Mouse (Mus musculus) intestine, postnatal 0 days (tissue): ENCODE results near the gene Snapc5. TPM values are rescaled to one million over a fixed set of nuclear protein-coding genes. Genes with fewer than 3 reads are reported as not detected.

Experiments
- ATAC-seq: fragments of 200-750 bp; cut with Nextera tagmentation; 2 replicates; pipeline ENCODE4 v1.8.0; 2017; ENCODE audit warnings: mild to moderate bottlenecking, moderate TSS enrichment, moderate library complexity
- H3K27ac ChIP-seq: fragments of 300-500 bp; sonication (generic); 2 replicates; pipeline ENCODE4 v1.5.1; 2014; ENCODE audit warnings: mild to moderate bottlenecking, low read depth, low read length, moderate library complexity
- H3K27me3 ChIP-seq: fragments of 300-500 bp; sonication (generic); replicated peaks from 2 replicates; pipeline ENCODE4 v1.6.1; 2014; ENCODE audit warnings: low read length, mixed read lengths; ENCODE audit not compliant: control insufficient read depth, insufficient read depth
- H3K36me3 ChIP-seq: fragments of 300-500 bp; sonication (generic); 2 replicates; pipeline ENCODE4 v1.6.1; 2014; ENCODE audit warnings: mild to moderate bottlenecking, moderate library complexity; ENCODE audit not compliant: control insufficient read depth, insufficient read depth
- H3K4me1 ChIP-seq: fragments of 300-500 bp; sonication (generic); replicated peaks from 2 replicates; pipeline ENCODE4 v1.6.1; 2014; ENCODE audit warnings: antibody characterized with exemption, low read length, mixed read lengths; ENCODE audit not compliant: control insufficient read depth, insufficient read depth
- H3K4me2 ChIP-seq: fragments of 300-500 bp; sonication (generic); replicated peaks from 2 replicates; pipeline ENCODE4 v1.6.1; 2014; ENCODE audit warnings: low read depth, mild to moderate bottlenecking, moderate library complexity
- H3K4me3 ChIP-seq: fragments of 300-500 bp; sonication (generic); 2 replicates; pipeline ENCODE4 v1.5.1; 2014; ENCODE audit warnings: low read depth, low read length
- H3K9ac ChIP-seq: fragments of 300-500 bp; sonication (generic); 2 replicates; pipeline ENCODE4 v1.6.1; 2014; ENCODE audit warnings: mild to moderate bottlenecking, low read depth, low read length
- H3K9me3 ChIP-seq: fragments of 300-500 bp; sonication (generic); 2 replicates; pipeline ENCODE4 v1.6.1; 2016; ENCODE audit warnings: mixed run types; ENCODE audit not compliant: control insufficient read depth
- CTCF ChIP-seq: sonication (generic); IDR thresholded peaks from 2 replicates; pipeline ENCODE4 v1.5.1; 2016; ENCODE audit warnings: low read depth, mild to moderate bottlenecking, control low read depth, antibody characterized with exemption, moderate library complexity
- WGBS: fragments of 180-500 bp; shearing (Covaris S2); extraction: QIAGEN DNeasy Blood & Tissue Kit; methylation state at CpG from one replicate; pipeline ENCODE4 v1.1.7; 2014; 5-methylcytosine and 5-hydroxymethylcytosine counted together
- polyA plus RNA-seq: library from polyadenylated mRNA; unstranded; fragments of >200 nt; fragmentation: Nextera tagmentation; extraction: Ambion mirVana; gene quantifications from 2 replicates; pipeline ENCODE4 v1.2.1, GENCODE M21; 2015

Gene Snapc5
- polyA plus RNA-seq, 1 experiment from 2014 or later: 32.9 TPM

GRCm38 (mm10) chr9:64207509-64208084, 28.5 kb downstream of the Snapc5 start:
- WGBS: 65% methylated on average over 3 of the region's 3 CpGs
- no peaks in the 10 kb centered on the region for H3K27me3 ChIP-seq
- no peak overlapping the region for H3K4me3 ChIP-seq
- H3K27ac ChIP-seq: no peak overlapping the region
- no peak overlapping the region for H3K9ac ChIP-seq
- no peaks in the 10 kb centered on the region for H3K9me3 ChIP-seq
- no peak for TF ChIP-seq CTCF
- H3K4me1 ChIP-seq: no peaks in the 10 kb centered on the region
- peaks cover 51% of the 10 kb centered on the region for H3K36me3 ChIP-seq
- H3K4me2 ChIP-seq: no peak overlapping the region
- ATAC-seq: no peak

- 63% methylated on average over 17 of the region's 17 CpGs for WGBS
- no peak for TF ChIP-seq CTCF
- no peak overlapping the region for H3K4me3 ChIP-seq
- H3K9ac ChIP-seq: no peak overlapping the region
- H3K4me1 ChIP-seq: no peaks in the 10 kb centered on the region
- H3K4me2 ChIP-seq: no peak overlapping the region
- no peaks in the 10 kb centered on the region for H3K9me3 ChIP-seq
- no peaks in the 10 kb centered on the region for H3K27me3 ChIP-seq
- H3K27ac ChIP-seq: 0 out of 2 replicates have a peak overlapping the region, but pooled peaks have one; percentile 2
- peak; percentile 63; the same call in 1 of the 2 replicates for ATAC-seq
- H3K36me3 ChIP-seq: peaks cover 33% of the 10 kb centered on the region
Observed at GRCm38 (mm10) chr9:64214452-64214851, 35.4 kb downstream of the Snapc5 start.

GRCm38 (mm10) chr9:64216090-64216489, 37.0 kb downstream of the Snapc5 start:
- 44% methylated on average over 4 of the region's 4 CpGs for WGBS
- Histone ChIP-seq H3K27me3 (no peaks in the 10 kb centered on the region), H3K4me2 (no peak overlapping the region), H3K9ac (no peak overlapping the region), H3K4me1 (no peaks in the 10 kb centered on the region), H3K4me3 (no peak overlapping the region), H3K36me3 (peaks cover 22% of the 10 kb centered on the region), H3K9me3 (no peaks in the 10 kb centered on the region), H3K27ac (peak overlapping the region; percentile 50; the same call in 1 of the 2 replicates)
- no peak for ATAC-seq
- TF ChIP-seq CTCF: no peak

- no peak overlapping the region for H3K9ac ChIP-seq
- no peaks in the 10 kb centered on the region for H3K9me3 ChIP-seq
- H3K4me3 ChIP-seq: no peak overlapping the region
- no peak overlapping the region for H3K27ac ChIP-seq
- no peaks in the 10 kb centered on the region for H3K27me3 ChIP-seq
- H3K36me3 ChIP-seq: peaks cover 16% of the 10 kb centered on the region
- TF ChIP-seq CTCF: no peak
- ATAC-seq: no peak
- H3K4me1 ChIP-seq: no peaks in the 10 kb centered on the region
- WGBS: 97% methylated on average over 2 of the region's 2 CpGs
- no peak overlapping the region for H3K4me2 ChIP-seq
Observed at GRCm38 (mm10) chr9:64216641-64217040, 37.6 kb downstream of the Snapc5 start.

- TF ChIP-seq CTCF: no peak
- Histone ChIP-seq H3K9ac (no peak overlapping the region), H3K4me2 (no peak overlapping the region), H3K36me3 (0 out of 2 replicates have a peak, but pooled peaks cover 4% of the 10 kb centered on the region), H3K27ac (no peak overlapping the region), H3K27me3 (no peaks in the 10 kb centered on the region), H3K4me1 (no peaks in the 10 kb centered on the region), H3K4me3 (no peak overlapping the region), H3K9me3 (no peaks in the 10 kb centered on the region)
- no peak for ATAC-seq
Observed at GRCm38 (mm10) chr9:64217887-64218286, 38.8 kb downstream of the Snapc5 start.

GRCm38 (mm10) chr9:64219305-64219704, 40.2 kb downstream of the Snapc5 start:
- Histone ChIP-seq H3K9ac (no peak overlapping the region), H3K4me2 (no peak overlapping the region), H3K36me3 (no peaks in the 10 kb centered on the region), H3K27ac (no peak overlapping the region; the same call in 1 of the 2 replicates), H3K4me1 (no peaks in the 10 kb centered on the region), H3K4me3 (no peak overlapping the region), H3K27me3 (no peaks in the 10 kb centered on the region), H3K9me3 (no peaks in the 10 kb centered on the region)
- 90% methylated on average over 1 of the region's 1 CpGs for WGBS
- ATAC-seq: no peak
- TF ChIP-seq CTCF: no peak
